In genomic region chr11:90697480-90698240, GRCm38 (mm10) we compare ENCODE assay signal across 1 mouse cellular context.
TF ChIP-seq lines count a peak whose summit lies in the region.

No protein-coding gene starts in this region.

TF ChIP-seq in CH12.LX, 34 proteins besides CTCF, POLR2A, EP300 and RAD21:
- TF ChIP-seq SMC3 (IDR thresholded peaks at IDR 0.05; ENCODE audit: low read depth, low read length) (peak; percentile 57), RCOR1 (conservative IDR thresholded peaks at IDR 0.05; ENCODE audit: low read depth, low read length) (no peak), IRF4 (IDR thresholded peaks at IDR 0.05; ENCODE audit: low read depth, low read length) (peak; percentile 10; the same call in 1 of the 2 replicates), ZNF384 (IDR thresholded peaks at IDR 0.05; ENCODE audit: low read depth, low read length) (peak; percentile 98), NELFE (IDR thresholded peaks at IDR 0.05; ENCODE audit: low read depth, low read length) (peak; percentile 82; the same call in 1 of the 2 replicates)
TF ChIP-seq in CH12.LX: peak in this region for 4.
